Mouse (Mus musculus): ENCODE measurements around the gene Ech1.

DNA sequence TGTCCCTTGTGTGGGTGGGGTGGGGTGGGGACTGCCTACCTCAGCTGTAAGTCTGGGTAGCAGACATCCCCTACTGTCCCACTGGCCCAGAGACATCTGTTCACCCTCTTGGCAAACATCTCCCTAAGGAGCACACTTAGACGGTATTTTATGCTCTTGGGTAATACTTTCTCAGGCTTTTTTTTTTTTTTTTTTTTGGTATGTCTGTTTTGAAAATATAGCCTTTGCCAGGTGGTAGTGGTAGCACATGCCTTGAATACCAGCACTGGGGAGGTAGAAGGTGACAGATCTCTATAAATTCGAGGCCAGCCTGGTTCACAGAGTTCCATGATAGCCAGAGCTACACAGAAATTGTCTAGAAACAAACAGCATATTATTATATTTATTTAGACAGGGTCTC, 1.1 kb upstream of the Ech1 start:
- TF ChIP-seq USF1 (IDR thresholded peaks at IDR 0.05; ENCODE audit: low read depth) (no peak), CEBPB (IDR thresholded peaks at IDR 0.05; ENCODE audit: insufficient read depth, poor library complexity, severe bottlenecking) (no peak), MAX (IDR thresholded peaks at IDR 0.05; ENCODE audit: low read depth) (no peak), POLR2A (IDR thresholded peaks at IDR 0.05; ENCODE audit: insufficient read length, low read depth) (no peak), E2F4 (IDR thresholded peaks at IDR 0.05; ENCODE audit: insufficient read depth) (no peak), SRF (IDR thresholded peaks at IDR 0.05; ENCODE audit: control insufficient read depth, insufficient read length, low read depth) (no peak)

All from myocyte (in vitro differentiated cells).